Mouse (Mus musculus) granulocyte monocyte progenitor cell, adult 5-6 weeks (primary cell): Measurements from ENCODE around the gene Gnb1. TPM values are rescaled to one million over a fixed set of nuclear protein-coding genes. Genes with fewer than 3 reads are reported as not detected.

Source experiments
- ATAC-seq: replicated peaks from 2 replicates; pipeline ENCODE4 v1.8.0; 2016; ENCODE audit warnings: mild to moderate bottlenecking, moderate TSS enrichment, inconsistent platforms; ENCODE audit not compliant: poor library complexity, severe bottlenecking
- total RNA-seq, 2 experiments: library from RNA; stranded (forward) in 1 of 2; stranded (reverse) in 1 of 2; fragments of 200-712, 200-1000 nt in 1 of 2; fragments of >200 nt in 1 of 2; fragmentation: Nextera tagmentation in 1 of 2; gene quantifications; 2 replicates each; pipeline ENCODE4 v1.2.3; 2014 to 2017

Gnb1 gene
- total RNA-seq, 2 experiments from 2014 or later: 135 to 223 TPM

DNA sequence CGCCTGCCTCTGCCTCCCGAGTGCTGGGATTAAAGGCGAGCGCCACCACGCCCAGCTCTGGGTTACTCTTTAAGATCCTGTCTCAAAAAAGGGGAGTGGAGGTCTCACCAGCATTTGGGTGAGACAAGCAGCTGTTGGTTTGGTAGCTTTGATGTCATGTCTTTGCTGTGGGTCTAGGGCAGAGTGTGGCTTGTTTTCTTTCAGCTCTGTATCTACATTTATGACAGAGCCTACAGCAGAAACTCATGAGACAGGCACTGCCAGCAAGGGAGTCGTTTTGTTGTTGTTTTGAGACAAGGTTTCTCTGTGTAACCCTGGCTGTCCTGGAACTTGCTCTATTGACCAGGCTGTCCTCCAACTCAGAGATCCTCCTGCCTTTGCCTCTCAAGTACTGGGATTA lies 112.6 kb downstream of the Gnb1 start:
- ATAC-seq: no peak

DNA sequence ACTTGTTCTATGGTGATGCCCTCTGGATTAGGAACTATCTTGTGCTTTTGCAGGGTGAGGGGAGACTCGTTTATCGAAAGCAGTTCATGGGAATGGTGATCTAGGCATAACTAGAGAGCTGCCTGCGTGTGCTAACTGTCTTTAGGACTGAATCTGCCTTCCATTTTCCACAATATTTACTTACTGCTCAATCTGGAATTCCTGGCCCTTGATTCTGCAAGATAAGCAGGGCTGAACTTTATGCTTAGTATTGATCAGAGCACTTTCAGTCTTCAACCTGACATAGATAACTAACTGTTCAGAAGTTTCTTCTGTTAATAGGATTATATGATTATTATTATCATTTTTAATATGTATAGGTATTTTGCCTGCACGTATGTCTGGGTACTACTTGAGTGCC lies 114.0 kb downstream of the Gnb1 start:
- ATAC-seq: no peak

DNA sequence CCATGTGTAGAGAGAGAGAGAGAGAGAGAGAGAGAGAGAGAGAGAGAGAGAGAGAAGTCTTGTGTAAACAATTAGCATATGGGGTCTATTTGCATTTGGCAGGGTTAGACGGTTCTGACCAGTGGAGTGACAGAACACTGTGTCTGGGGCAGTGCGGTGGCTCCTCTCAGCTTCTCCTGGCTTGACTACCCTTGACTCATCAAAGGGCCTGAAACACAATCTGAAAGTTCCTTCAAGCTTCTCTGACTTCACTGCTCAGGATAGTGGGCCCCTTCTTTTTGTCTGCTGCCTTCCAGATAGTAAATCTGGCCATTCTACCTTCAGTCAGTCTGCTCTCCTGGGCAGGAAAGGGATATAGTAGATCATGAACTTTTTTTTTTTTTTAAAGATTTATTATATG lies 115.7 kb downstream of the Gnb1 start:
- ATAC-seq: no peak

Other genes with a start within 250 kb of the Gnb1 start
- gene Faap20, start 241.6 kb upstream of the Gnb1 start, total RNA-seq (2014; fragmentation: Nextera tagmentation): 25.0 and 35.2 TPM in 2 replicates
- 14.0 and 17.5 TPM in 2 replicates for gene Faap20, start 241.6 kb upstream of the Gnb1 start, total RNA-seq (2017)
- not detected in 2 replicates for gene Prkcz, start 130.0 kb upstream of the Gnb1 start, total RNA-seq (2014; fragmentation: Nextera tagmentation)
- gene Prkcz, start 130.0 kb upstream of the Gnb1 start, total RNA-seq (2017): not detected in 2 replicates
- not detected in 2 replicates for gene Gabrd, start 93.2 kb upstream of the Gnb1 start, total RNA-seq (2014; fragmentation: Nextera tagmentation)
- gene Gabrd, start 93.2 kb upstream of the Gnb1 start, total RNA-seq (2017): not detected in 2 replicates
- gene Cfap74, start 82.2 kb upstream of the Gnb1 start, total RNA-seq (2014; fragmentation: Nextera tagmentation): 0.92 TPM in 1 of 2 replicates, not detected in the other
- gene Cfap74, start 82.2 kb upstream of the Gnb1 start, total RNA-seq (2017): 0.13 TPM in 1 of 2 replicates, not detected in the other
- not detected in 2 replicates for gene Tmem52, start 22.2 kb upstream of the Gnb1 start, total RNA-seq (2014; fragmentation: Nextera tagmentation)
- gene Tmem52, start 22.2 kb upstream of the Gnb1 start, total RNA-seq (2017): not detected in 2 replicates
- gene Nadk, start 71.0 kb downstream of the Gnb1 start, total RNA-seq (2014; fragmentation: Nextera tagmentation): 70.8 and 90.6 TPM in 2 replicates
- 74.1 and 76.1 TPM in 2 replicates for gene Nadk, start 71.0 kb downstream of the Gnb1 start, total RNA-seq (2017)
- gene Slc35e2, start 110.1 kb downstream of the Gnb1 start, total RNA-seq (2014; fragmentation: Nextera tagmentation): 10.4 and 16.8 TPM in 2 replicates
- gene Slc35e2, start 110.1 kb downstream of the Gnb1 start, total RNA-seq (2017): 6.9 and 10.3 TPM in 2 replicates
- 53.9 and 57.8 TPM in 2 replicates for gene Cdk11b, start 133.5 kb downstream of the Gnb1 start, total RNA-seq (2014; fragmentation: Nextera tagmentation)
- 42.1 and 44.8 TPM in 2 replicates for gene Cdk11b, start 133.5 kb downstream of the Gnb1 start, total RNA-seq (2017)
- not detected in 2 replicates for gene Gm10563, start 154.0 kb downstream of the Gnb1 start, total RNA-seq (2014; fragmentation: Nextera tagmentation)
- not detected in 2 replicates for gene Gm10563, start 154.0 kb downstream of the Gnb1 start, total RNA-seq (2017)
- not detected in 2 replicates for gene Mmp23, start 162.0 kb downstream of the Gnb1 start, total RNA-seq (2014; fragmentation: Nextera tagmentation)
- gene Mmp23, start 162.0 kb downstream of the Gnb1 start, total RNA-seq (2017): not detected in 2 replicates
- 2.9 and 18.0 TPM in 2 replicates for gene Mib2, start 177.8 kb downstream of the Gnb1 start, total RNA-seq (2014; fragmentation: Nextera tagmentation)
- 15.6 and 17.7 TPM in 2 replicates for gene Mib2, start 177.8 kb downstream of the Gnb1 start, total RNA-seq (2017)
- 2.8 and 7.6 TPM in 2 replicates for gene Fndc10, start 203.0 kb downstream of the Gnb1 start, total RNA-seq (2014; fragmentation: Nextera tagmentation)
- 0.88 and 2.1 TPM in 2 replicates for gene Fndc10, start 203.0 kb downstream of the Gnb1 start, total RNA-seq (2017)
- gene Ssu72, start 213.4 kb downstream of the Gnb1 start, total RNA-seq (2014; fragmentation: Nextera tagmentation): 58.5 and 75.8 TPM in 2 replicates
- 80.5 and 99.6 TPM in 2 replicates for gene Ssu72, start 213.4 kb downstream of the Gnb1 start, total RNA-seq (2017)
- gene Tmem240, start 243.4 kb downstream of the Gnb1 start, total RNA-seq (2014; fragmentation: Nextera tagmentation): 0.32 and 0.95 TPM in 2 replicates
- gene Tmem240, start 243.4 kb downstream of the Gnb1 start, total RNA-seq (2017): 0.31 TPM in 1 of 2 replicates, not detected in the other